Mouse (Mus musculus) bone marrow, adult 2 months (tissue): Measurements from ENCODE around the gene Mpeg1.

Experiments used
- CTCF ChIP-seq: fragments of 200-500 bp; IDR thresholded peaks from 2 replicates; pipeline ENCODE4 v1.5.1; 2011; ENCODE audit warnings: low read length, control low read depth; ENCODE audit not compliant: control insufficient read depth, insufficient read depth
- POLR2A ChIP-seq: fragments of 200-500 bp; IDR thresholded peaks from 2 replicates; pipeline ENCODE4 v1.6.1; 2011; ENCODE audit warnings: low read depth, mild to moderate bottlenecking, control low read depth, low read length, borderline replicate concordance; ENCODE audit not compliant: control insufficient read depth

- TF ChIP-seq POLR2A (no peak), CTCF (no peak)
These were observed 13.4 kb downstream of the Mpeg1 start for GRCm38 (mm10) chr19:12473951-12474350.
